Mouse (Mus musculus) thymus, postnatal 10 days (tissue): ENCODE data around the gene Golga4.

Experiments used
- DNase-seq, 2 experiments: peaks; one replicate each; pipeline ENCODE4 v3.0.0; 2021; ENCODE audit warnings: low spot score in 2 of 2

Gene Golga4

GRCm38 (mm10) chr9:118489579-118490019 lies 16.5 kb upstream of the Golga4 start:
- peak; percentile 55 to 75 for DNase-seq

GRCm38 (mm10) chr9:118491195-118491594 lies 14.9 kb upstream of the Golga4 start:
- DNase-seq = no peak

- no peak for DNase-seq
Measured at GRCm38 (mm10) chr9:118492932-118493698, 13.0 kb upstream of the Golga4 start.

GRCm38 (mm10) chr9:118494106-118494505 lies 12.0 kb upstream of the Golga4 start:
- DNase-seq = no peak

GRCm38 (mm10) chr9:118495933-118496332 lies 10.1 kb upstream of the Golga4 start:
- DNase-seq = no peak

GRCm38 (mm10) chr9:118496952-118497351 lies 9.1 kb upstream of the Golga4 start:
- no peak for DNase-seq

GRCm38 (mm10) chr9:118498061-118498460 lies 8.0 kb upstream of the Golga4 start:
- DNase-seq = no peak

- DNase-seq = no peak
Measured at GRCm38 (mm10) chr9:118500963-118501362, 5.1 kb upstream of the Golga4 start.

GRCm38 (mm10) chr9:118504656-118505055 lies 1.4 kb upstream of the Golga4 start:
- no peak for DNase-seq

- peak in 1 of 2 experiments; percentile 18 for DNase-seq
Measured at GRCm38 (mm10) chr9:118506404-118507231, 551 bp downstream of the Golga4 start.

GRCm38 (mm10) chr9:118507552-118507951 lies 1.5 kb downstream of the Golga4 start:
- DNase-seq = no peak

- DNase-seq = no peak
Measured at GRCm38 (mm10) chr9:118508601-118509000, 2.5 kb downstream of the Golga4 start.

- DNase-seq = no peak
Measured at GRCm38 (mm10) chr9:118510941-118511690, 5.0 kb downstream of the Golga4 start.

- DNase-seq = no peak
Measured at GRCm38 (mm10) chr9:118512681-118513233, 6.7 kb downstream of the Golga4 start.

- no peak for DNase-seq
Measured at GRCm38 (mm10) chr9:118515476-118515875, 9.4 kb downstream of the Golga4 start.

- DNase-seq = no peak
Measured at GRCm38 (mm10) chr9:118516162-118516561, 10.1 kb downstream of the Golga4 start.

GRCm38 (mm10) chr9:118517619-118518018 lies 11.6 kb downstream of the Golga4 start:
- DNase-seq = no peak

GRCm38 (mm10) chr9:118519101-118519500 lies 13.0 kb downstream of the Golga4 start:
- DNase-seq = no peak

- DNase-seq = no peak
Measured at GRCm38 (mm10) chr9:118520011-118520410, 13.9 kb downstream of the Golga4 start.

- no peak for DNase-seq
Measured at GRCm38 (mm10) chr9:118520858-118521257, 14.8 kb downstream of the Golga4 start.

GRCm38 (mm10) chr9:118521659-118522058 lies 15.6 kb downstream of the Golga4 start:
- no peak for DNase-seq

- no peak for DNase-seq
Measured at GRCm38 (mm10) chr9:118523738-118524137, 17.7 kb downstream of the Golga4 start.
